Mouse (Mus musculus): Measurements from ENCODE around the gene Mapk8ip1. TPM values are rescaled to one million over a fixed set of nuclear protein-coding genes. Genes with fewer than 3 reads are reported as not detected.
A peak's percentile ranks its signal among the peaks of the same experiment; 100 is the strongest.

Mapk8ip1 gene
- polyA plus RNA-seq, 1 experiment from 2014 or later: 4.7 TPM

DNA sequence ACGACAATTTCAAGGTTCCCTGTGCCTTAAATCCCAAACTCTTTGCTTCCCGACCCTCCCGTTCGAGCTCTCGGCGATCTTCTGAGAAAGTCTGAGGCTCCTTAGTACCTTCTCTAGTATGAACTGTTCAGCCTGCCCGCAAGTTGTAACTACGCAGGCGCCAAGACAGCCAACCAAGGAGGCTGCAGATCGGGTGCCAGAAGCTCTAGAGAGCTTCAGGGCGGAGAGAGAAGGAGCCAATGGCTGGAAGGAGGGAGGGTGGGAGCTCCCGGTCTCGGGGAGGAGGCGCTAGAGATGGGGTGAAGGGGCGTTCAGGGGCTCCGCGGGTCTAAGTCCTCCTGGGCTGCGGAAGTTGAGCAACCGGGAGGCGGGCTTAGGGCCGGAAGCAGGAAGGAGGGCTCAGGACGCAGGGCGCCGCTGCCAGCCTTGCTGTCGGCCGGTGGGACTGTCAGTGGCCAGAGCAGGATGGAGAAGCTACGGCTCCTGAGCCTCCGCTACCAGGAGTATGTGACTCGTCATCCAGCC is 25.9 kb downstream of the Mapk8ip1 start:
- H3K27me3 ChIP-seq (replicated peaks): peaks cover 37% of the 10 kb centered on the region
- ATAC-seq: peak; percentile 95
- under 1% methylated on average over 29 of the region's 29 CpGs for WGBS (ENCODE audit: insufficient replicate concordance)
- H3K9me3 ChIP-seq (replicated peaks): no peaks in the 10 kb centered on the region
- peaks cover 36% of the 10 kb centered on the region for H3K4me1 ChIP-seq
- H3K9ac ChIP-seq: peak overlapping the region; percentile 88
- peaks cover 33% of the 10 kb centered on the region for H3K36me3 ChIP-seq
- H3K4me3 ChIP-seq: peak overlapping the region; percentile 90
- H3K27ac ChIP-seq: peak overlapping the region; percentile 87
- peak overlapping the region; percentile 97 for H3K4me2 ChIP-seq

GRCm38 (mm10) chr2:92374514-92374913 is 26.5 kb downstream of the Mapk8ip1 start, which contains the start of the genes Pex16 and Large2:
Gene Pex16 (plus strand): TSS chr2:92374676.
Gene Large2 (minus strand): TSS chr2:92374869.
- peaks cover 26% of the 10 kb centered on the region for H3K36me3 ChIP-seq
- H3K27me3 ChIP-seq (replicated peaks): peaks cover 44% of the 10 kb centered on the region
- H3K4me1 ChIP-seq: peaks cover 36% of the 10 kb centered on the region
- peak within 1 kb of the TSS; percentile 88 for H3K9ac ChIP-seq
- ATAC-seq: no peak
- peak within 1 kb of the TSS; percentile 90 for H3K4me3 ChIP-seq
- peak within 1 kb of the TSS; percentile 97 for H3K4me2 ChIP-seq
- peak within 1 kb of the TSS; percentile 87 for H3K27ac ChIP-seq
- no peaks in the 10 kb centered on the region for H3K9me3 ChIP-seq (replicated peaks)
- WGBS (ENCODE audit: insufficient replicate concordance): 1% methylated on average over 16 of the region's 16 CpGs

DNA sequence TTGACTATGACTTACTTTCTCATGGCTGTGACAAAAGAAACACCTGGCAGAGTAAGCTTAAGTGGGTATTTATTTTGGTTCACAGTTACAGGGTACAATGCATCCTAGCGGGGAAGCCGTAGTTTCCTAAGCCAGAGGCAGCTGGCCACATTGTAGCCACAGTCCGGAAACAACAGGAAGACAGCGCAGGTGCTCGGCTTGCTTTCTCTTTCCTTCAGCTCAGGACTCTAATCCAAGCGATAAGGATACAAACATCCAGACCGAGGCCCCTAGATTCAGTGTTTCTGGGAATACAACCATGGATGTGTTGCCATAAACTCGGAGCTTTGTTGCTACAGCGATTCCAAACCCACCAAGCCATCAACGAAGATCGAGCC is 27.6 kb downstream of the Mapk8ip1 start:
- WGBS (ENCODE audit: insufficient replicate concordance): 72% methylated on average over 11 of the region's 11 CpGs
- Histone ChIP-seq H3K27me3 (replicated peaks) (peaks cover 55% of the 10 kb centered on the region), H3K27ac (no peak overlapping the region), H3K36me3 (peaks cover 16% of the 10 kb centered on the region), H3K4me3 (no peak overlapping the region), H3K4me2 (no peak overlapping the region), H3K9me3 (replicated peaks) (no peaks in the 10 kb centered on the region), H3K9ac (no peak overlapping the region), H3K4me1 (peaks cover 36% of the 10 kb centered on the region)
- no peak for ATAC-seq

GRCm38 (mm10) chr2:92372767-92373436 is 28.2 kb downstream of the Mapk8ip1 start:
- peaks cover 60% of the 10 kb centered on the region for H3K27me3 ChIP-seq (replicated peaks)
- no peak overlapping the region for H3K4me2 ChIP-seq
- no peak overlapping the region for H3K4me3 ChIP-seq
- H3K36me3 ChIP-seq: peaks cover 10% of the 10 kb centered on the region
- ATAC-seq: no peak
- whole genome bisulfite sequencing (ENCODE audit: insufficient replicate concordance): 64% methylated on average over 9 of the region's 9 CpGs
- no peaks in the 10 kb centered on the region for H3K9me3 ChIP-seq (replicated peaks)
- H3K4me1 ChIP-seq: peaks cover 36% of the 10 kb centered on the region
- H3K27ac ChIP-seq: no peak overlapping the region
- no peak overlapping the region for H3K9ac ChIP-seq

GRCm38 (mm10) chr2:92371971-92372690 is 28.9 kb downstream of the Mapk8ip1 start:
- WGBS (ENCODE audit: insufficient replicate concordance): 44% methylated on average over 10 of the region's 10 CpGs
- H3K9ac ChIP-seq: no peak overlapping the region
- H3K9me3 ChIP-seq (replicated peaks): no peaks in the 10 kb centered on the region
- no peak overlapping the region for H3K4me3 ChIP-seq
- peaks cover 3% of the 10 kb centered on the region for H3K36me3 ChIP-seq
- H3K27ac ChIP-seq: no peak overlapping the region
- peaks cover 42% of the 10 kb centered on the region for H3K4me1 ChIP-seq
- no peak for ATAC-seq
- H3K4me2 ChIP-seq: no peak overlapping the region
- peaks cover 68% of the 10 kb centered on the region for H3K27me3 ChIP-seq (replicated peaks)

DNA sequence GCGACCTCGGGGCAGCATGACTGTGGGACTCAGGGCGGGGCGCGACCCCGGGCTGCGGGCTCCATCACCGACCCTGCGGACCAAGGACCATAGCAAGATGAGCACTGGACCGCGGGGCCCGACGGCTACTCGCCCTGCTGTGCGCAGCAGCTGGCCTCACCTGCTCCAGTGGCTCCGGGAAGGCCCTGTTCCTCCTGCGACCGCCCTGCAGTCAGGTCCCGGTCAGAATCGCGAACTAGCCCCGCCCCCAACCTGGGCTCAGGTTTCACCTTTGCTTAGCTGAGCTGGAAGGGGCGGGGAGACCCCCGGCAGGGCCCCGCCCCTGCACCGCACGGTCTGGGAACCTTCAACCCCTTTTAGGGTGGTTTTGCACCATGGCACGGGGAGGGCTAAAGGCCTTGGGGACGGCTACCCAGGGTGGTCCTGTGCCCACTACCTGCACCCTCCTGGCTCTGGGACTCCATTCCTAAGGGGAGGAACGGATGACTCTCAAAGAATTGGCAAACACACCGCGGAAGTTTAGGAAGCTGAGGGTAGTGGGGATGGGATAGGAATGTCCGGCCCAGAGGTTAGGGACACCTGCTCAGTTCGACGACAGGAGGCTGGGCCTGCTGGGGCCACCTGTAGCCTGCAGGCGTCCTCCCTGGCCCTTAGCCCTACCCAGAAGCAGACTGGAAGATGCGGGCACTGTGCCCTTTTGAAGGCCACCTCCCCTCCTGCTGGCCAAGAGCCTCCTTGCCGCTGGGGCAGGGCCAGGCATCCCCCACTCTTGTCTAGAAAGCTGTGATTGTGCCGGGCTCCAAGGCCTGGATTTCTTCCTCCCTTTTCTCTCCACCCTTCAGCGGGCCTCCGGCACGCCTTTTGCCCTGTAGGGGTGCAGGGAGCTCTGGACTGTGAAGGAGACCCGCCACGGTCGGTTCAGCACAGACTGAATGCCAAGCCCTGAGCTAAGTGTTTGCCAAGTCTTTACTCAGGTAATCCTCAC is 29.9 kb downstream of the Mapk8ip1 start:
- peaks cover 35% of the 10 kb centered on the region for H3K4me1 ChIP-seq
- peak overlapping the region; percentile 39; the same call in 1 of the 2 replicates for H3K9ac ChIP-seq
- H3K4me2 ChIP-seq: peak overlapping the region; percentile 63
- no peaks in the 10 kb centered on the region for H3K9me3 ChIP-seq (replicated peaks)
- H3K27ac ChIP-seq: no peak overlapping the region
- H3K36me3 ChIP-seq: no peaks in the 10 kb centered on the region
- peaks cover 73% of the 10 kb centered on the region for H3K27me3 ChIP-seq (replicated peaks)
- no peak for ATAC-seq
- H3K4me3 ChIP-seq: peak overlapping the region; percentile 41
- WGBS (ENCODE audit: insufficient replicate concordance): 10% methylated on average over 44 of the region's 45 CpGs

- Histone ChIP-seq H3K36me3 (no peaks in the 10 kb centered on the region), H3K4me3 (peak overlapping the region; percentile 41), H3K27me3 (replicated peaks) (peaks cover 73% of the 10 kb centered on the region), H3K27ac (no peak overlapping the region), H3K9ac (peak overlapping the region; percentile 39; the same call in 1 of the 2 replicates), H3K4me1 (peaks cover 29% of the 10 kb centered on the region), H3K9me3 (replicated peaks) (no peaks in the 10 kb centered on the region), H3K4me2 (peak overlapping the region; percentile 63)
- WGBS (ENCODE audit: insufficient replicate concordance): 18% methylated on average over 19 of the region's 19 CpGs
- no peak for ATAC-seq
Observed at GRCm38 (mm10) chr2:92370375-92370774, 30.7 kb downstream of the Mapk8ip1 start.

DNA sequence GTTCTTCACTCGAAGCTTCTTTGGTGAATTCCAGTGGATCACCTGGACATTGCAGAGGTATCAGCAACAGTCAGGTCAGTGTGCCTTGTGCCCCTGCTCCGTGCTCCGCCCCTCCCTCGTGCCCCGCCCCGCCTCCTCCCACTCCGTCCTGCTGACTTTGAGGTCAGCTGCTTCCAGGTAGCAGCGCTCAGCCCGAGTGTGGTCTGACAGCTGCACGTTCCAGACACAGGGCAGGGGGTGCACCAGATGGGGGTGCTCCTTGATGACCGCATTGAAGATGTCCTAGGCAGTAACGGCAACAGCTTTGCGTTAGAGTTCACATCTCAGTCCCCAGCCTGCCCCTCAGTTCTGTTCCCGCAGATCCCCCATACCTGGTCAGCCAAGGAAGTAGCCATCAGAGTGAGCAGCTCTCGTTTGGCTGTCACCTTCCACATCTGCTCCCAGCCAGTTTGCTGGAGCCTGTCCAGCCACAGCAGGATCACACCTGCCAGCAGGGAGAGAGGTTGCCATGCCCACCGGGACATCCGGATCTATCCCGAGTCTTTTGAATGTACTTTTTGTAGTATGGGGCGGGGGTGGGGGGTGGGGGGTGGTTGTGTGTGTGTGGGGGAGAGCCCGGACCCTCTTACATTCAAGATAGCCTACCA is 33.6 kb downstream of the Mapk8ip1 start:
- 25% methylated on average over 20 of the region's 20 CpGs for WGBS (ENCODE audit: insufficient replicate concordance)
- H3K4me1 ChIP-seq: peaks cover 19% of the 10 kb centered on the region
- peaks cover 59% of the 10 kb centered on the region for H3K27me3 ChIP-seq (replicated peaks)
- no peak for ATAC-seq
- H3K4me2 ChIP-seq: no peak overlapping the region
- H3K9ac ChIP-seq: no peak overlapping the region
- H3K4me3 ChIP-seq: no peak overlapping the region
- no peaks in the 10 kb centered on the region for H3K9me3 ChIP-seq (replicated peaks)
- H3K36me3 ChIP-seq: 0 out of 2 replicates have a peak, but pooled peaks cover 4% of the 10 kb centered on the region
- no peak overlapping the region for H3K27ac ChIP-seq

DNA sequence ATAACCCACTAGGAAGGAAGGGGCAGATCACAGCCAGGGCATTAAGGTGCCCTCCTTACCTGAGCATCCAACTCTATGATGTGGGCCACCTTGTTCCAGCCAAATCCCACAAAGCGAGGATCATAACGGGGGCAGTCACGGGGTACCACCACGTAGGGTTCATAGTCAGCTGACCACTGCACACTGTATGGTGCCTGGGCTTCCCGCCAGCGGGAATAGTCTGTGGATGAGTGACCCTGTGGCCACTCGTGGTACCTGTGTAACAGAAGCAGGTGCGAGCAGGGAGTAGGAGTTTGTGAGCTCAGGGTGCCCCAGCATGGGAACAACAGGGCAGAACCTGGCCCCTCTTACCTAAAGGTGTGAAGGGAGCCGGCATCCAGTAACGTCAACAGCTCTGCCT is 35.5 kb downstream of the Mapk8ip1 start:
- H3K9me3 ChIP-seq (replicated peaks): no peaks in the 10 kb centered on the region
- H3K4me1 ChIP-seq: peaks cover 9% of the 10 kb centered on the region
- no peak overlapping the region for H3K4me2 ChIP-seq
- no peak overlapping the region for H3K9ac ChIP-seq
- no peak overlapping the region for H3K27ac ChIP-seq
- H3K36me3 ChIP-seq: peaks cover 6% of the 10 kb centered on the region; the same call in 1 of the 2 replicates
- H3K4me3 ChIP-seq: no peak overlapping the region
- peaks cover 40% of the 10 kb centered on the region for H3K27me3 ChIP-seq (replicated peaks)
- ATAC-seq: no peak
- 75% methylated on average over 10 of the region's 10 CpGs for WGBS (ENCODE audit: insufficient replicate concordance)

DNA sequence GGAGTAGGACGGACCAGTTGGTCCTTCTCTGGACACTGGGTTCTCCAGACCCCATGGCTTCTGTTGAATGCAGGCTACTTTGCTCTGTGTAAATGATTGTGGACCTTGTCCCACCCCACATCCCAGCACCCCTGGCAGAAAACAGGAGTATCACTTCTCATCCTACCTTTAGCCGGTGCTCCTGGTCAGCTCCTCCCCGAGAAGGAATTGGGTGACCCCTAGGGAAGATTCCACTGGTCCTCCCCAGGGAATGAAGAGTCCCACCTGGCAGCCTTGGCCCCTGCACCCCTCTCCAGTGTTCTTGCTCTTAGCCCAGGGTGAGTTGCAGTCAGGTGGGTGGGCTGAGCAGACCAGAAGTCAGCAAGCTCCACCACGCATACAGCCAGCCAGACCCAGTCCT is 37.0 kb downstream of the Mapk8ip1 start:
- no peaks in the 10 kb centered on the region for H3K9me3 ChIP-seq (replicated peaks)
- ATAC-seq: no peak
- H3K9ac ChIP-seq: no peak overlapping the region
- peaks cover 25% of the 10 kb centered on the region for H3K27me3 ChIP-seq (replicated peaks)
- no peak overlapping the region for H3K4me2 ChIP-seq
- no peak overlapping the region for H3K4me3 ChIP-seq
- peaks cover 7% of the 10 kb centered on the region; the same call in 1 of the 2 replicates for H3K4me1 ChIP-seq
- WGBS (ENCODE audit: insufficient replicate concordance): 85% methylated on average over 4 of the region's 4 CpGs
- no peak overlapping the region for H3K27ac ChIP-seq
- peaks cover 20% of the 10 kb centered on the region for H3K36me3 ChIP-seq

Data from liver, embryonic 12.5 days (tissue).